Mouse (Mus musculus) mouse trophoblast stem cell (cell line): ENCODE measurements around the gene Pgghg.

Experiments
- in situ Hi-C, 2 experiments: fragments of 300-500 bp; cut with MseI, MboI; formaldehyde crosslinking; loops; 2 replicates in 1 of 2; 3 replicates in 1 of 2; pipeline ENCODE4 v1.15.1; 2025

Gene Pgghg

GRCm38 (mm10) chr7:140989022-140989421 is 47.8 kb downstream of the Pgghg start:
- in situ Hi-C loops = no loop called here

DNA sequence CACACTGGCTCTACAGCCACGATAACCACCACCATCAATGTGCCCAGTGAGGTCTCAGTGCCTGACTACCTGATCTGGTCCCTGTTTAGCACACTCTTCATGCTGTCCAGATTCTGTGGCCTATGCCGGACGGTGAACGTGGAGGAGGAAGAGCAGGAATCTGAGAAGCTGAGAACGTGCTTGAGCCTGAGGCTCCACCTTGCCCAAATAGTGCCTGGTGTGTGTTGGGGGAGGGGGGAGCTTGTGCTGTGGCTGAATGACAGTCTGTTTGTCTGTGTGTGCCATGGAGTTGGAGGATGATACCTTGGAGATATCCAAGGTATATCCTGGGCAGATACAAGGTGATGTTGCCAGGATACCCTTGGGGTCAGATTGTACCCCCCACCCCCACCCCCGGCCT is 49.0 kb downstream of the Pgghg start:
- in situ Hi-C loops = no loop called here

DNA sequence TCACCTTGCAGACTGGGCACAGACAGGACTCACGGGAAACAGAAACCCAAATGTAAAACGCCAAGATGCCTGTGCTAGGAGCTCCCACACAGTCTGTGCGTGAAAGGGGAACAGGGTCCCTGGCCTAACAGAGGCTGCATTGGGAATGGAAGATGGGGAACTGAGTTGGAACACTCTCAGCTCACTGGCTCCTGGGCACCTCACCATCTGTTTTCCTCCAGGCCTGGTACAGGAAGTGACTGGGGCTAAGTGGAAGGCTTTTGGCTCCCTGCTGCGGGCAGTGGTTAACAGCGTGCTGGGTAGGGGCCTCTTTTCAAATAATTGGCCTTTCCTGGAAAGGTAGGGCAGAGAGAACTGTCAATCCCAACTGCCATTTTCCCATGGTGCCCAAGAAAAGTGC is 49.4 kb downstream of the Pgghg start:
- in situ Hi-C loops = no loop called here

GRCm38 (mm10) chr7:140991117-140991689 is 50.0 kb downstream of the Pgghg start:
- in situ Hi-C loops = no loop called here
